Mouse (Mus musculus): ENCODE measurements around the gene Dguok.

Dguok gene

GRCm38 (mm10) chr6:83506258-83507167, at the start of gene Dguok:
Dguok (minus strand) TSS chr6:83506969.
- peak; percentile 94 for DNase-seq (ENCODE audit: inconsistent ontology term)

DNA sequence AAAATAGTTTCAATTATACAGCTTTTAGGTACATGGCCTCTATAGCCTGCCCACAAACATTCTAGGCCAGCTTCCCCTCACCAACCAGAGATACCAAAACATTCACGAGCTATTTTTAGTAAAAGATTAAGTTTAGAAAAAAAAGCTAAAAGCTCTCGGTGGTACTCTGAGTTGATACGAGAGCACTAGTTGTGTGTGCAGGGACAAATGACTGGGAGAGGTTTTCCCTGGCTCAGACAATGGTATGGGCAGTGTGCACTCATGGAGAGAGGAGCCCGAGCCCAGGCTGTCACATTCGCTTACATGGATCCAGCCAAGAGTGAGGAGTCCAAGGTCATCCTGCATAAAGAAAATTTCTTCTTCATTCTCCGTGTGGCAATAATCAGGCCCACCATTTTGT, 49.2 kb upstream of the Dguok start:
- no peak for DNase-seq (ENCODE audit: inconsistent ontology term)

DNA sequence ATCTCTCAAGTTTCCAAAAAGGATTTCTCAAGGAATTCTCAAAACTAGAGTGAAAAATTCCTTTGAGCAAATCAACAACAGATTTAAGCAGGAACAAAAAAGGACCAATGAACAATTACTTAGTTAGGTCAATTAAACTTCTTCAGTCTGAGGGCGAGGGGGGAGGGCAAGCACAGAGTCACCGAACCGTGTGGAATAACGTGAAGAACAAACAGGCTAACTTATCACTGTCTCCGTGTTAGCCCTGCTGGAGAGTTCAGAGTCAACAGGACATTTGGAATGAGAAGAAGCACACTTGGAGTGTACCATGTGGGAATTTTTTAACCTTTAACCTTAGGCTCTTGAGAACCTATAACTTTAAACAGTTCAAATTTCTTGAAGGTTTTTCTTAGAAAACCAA, 41.6 kb upstream of the Dguok start:
- DNase-seq (ENCODE audit: inconsistent ontology term): peak; percentile 55

- no peak for DNase-seq (ENCODE audit: inconsistent ontology term)
Measured at GRCm38 (mm10) chr6:83545778-83546177, 39.0 kb upstream of the Dguok start.

- peak; percentile 38 for DNase-seq (ENCODE audit: inconsistent ontology term)
Measured at GRCm38 (mm10) chr6:83541756-83542456, 35.1 kb upstream of the Dguok start.

- no peak for DNase-seq (ENCODE audit: inconsistent ontology term)
Measured at GRCm38 (mm10) chr6:83540017-83540416, 33.2 kb upstream of the Dguok start.

- no peak for DNase-seq (ENCODE audit: inconsistent ontology term)
Measured at GRCm38 (mm10) chr6:83536795-83537059, 30.0 kb upstream of the Dguok start.

- no peak for DNase-seq (ENCODE audit: inconsistent ontology term)
Measured at GRCm38 (mm10) chr6:83536028-83536794, 29.4 kb upstream of the Dguok start, which contains the start of gene Actg2. Actg2 (minus strand) TSS chr6:83536265.

DNA sequence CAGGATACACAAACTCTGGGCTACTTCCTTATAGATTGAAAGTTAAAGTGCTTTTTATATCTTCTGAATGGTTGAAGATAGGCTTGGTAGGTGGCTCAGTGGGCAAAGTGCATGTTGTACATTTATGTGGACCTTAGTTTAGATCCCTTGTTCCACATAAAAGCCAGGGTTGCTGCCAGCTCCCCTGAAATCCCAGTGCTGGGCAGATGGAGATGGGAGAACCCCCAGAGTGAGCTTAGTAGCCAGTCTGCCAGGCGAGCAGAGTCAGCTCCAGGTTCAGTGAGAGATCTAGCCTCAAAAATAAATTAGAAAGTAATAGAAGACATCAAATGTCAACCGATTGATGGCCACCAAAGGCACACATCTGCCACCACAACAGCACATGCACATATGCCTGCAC, 25.8 kb upstream of the Dguok start:
- no peak for DNase-seq (ENCODE audit: inconsistent ontology term)

- DNase-seq (ENCODE audit: inconsistent ontology term): no peak
Measured at GRCm38 (mm10) chr6:83523194-83523593, 16.4 kb upstream of the Dguok start.

GRCm38 (mm10) chr6:83521784-83522183, 15.0 kb upstream of the Dguok start:
- no peak for DNase-seq (ENCODE audit: inconsistent ontology term)

DNA sequence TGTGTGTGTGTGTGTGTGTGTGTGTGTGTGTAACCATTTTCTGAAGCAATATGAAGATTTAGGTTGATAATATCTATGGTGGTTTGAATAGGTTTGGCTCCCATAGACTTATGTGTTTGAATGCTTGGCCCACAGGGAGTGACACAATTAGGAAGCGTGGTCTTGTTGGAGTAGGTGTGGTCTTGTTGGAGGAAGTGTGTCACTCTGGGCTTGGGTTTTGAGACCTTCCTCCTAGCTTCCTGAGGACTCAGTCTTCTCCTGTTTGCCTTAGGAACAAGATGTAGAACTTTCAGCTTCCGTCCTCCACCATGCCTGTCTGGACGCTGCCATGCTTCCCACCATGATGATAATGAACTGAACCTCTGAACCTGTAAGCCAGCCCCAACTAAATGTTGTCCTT, 11.9 kb upstream of the Dguok start:
- no peak for DNase-seq (ENCODE audit: inconsistent ontology term)

- DNase-seq (ENCODE audit: inconsistent ontology term): no peak
Measured at GRCm38 (mm10) chr6:83515172-83515571, 8.4 kb upstream of the Dguok start.

GRCm38 (mm10) chr6:83512495-83512894, 5.7 kb upstream of the Dguok start:
- peak; percentile 31 for DNase-seq (ENCODE audit: inconsistent ontology term)

GRCm38 (mm10) chr6:83510210-83510609, 3.4 kb upstream of the Dguok start:
- no peak for DNase-seq (ENCODE audit: inconsistent ontology term)

GRCm38 (mm10) chr6:83509442-83509841, 2.7 kb upstream of the Dguok start:
- DNase-seq (ENCODE audit: inconsistent ontology term): peak; percentile 29

- no peak for DNase-seq (ENCODE audit: inconsistent ontology term)
Measured at GRCm38 (mm10) chr6:83507168-83507546, 388 bp upstream of the Dguok start.

DNA sequence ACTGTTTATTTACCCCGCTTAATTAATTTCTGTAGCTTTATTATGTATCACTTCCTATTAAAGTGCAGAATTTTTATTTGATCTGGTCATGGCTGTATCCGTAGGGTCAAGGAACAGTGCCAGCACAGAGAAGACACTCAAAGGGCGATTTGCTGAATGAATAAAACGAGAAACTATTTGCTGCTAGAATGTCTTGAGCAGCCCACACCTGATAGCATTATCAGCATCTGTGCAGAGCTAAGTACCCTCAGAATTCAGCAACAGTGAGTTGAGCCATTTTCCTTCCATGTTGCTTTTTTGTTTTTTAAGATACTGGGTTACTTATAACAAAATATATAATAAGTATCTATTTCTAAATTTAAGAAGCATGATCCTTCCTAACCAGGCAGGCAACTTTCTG, 1.2 kb downstream of the Dguok start:
- DNase-seq (ENCODE audit: inconsistent ontology term): no peak

DNA sequence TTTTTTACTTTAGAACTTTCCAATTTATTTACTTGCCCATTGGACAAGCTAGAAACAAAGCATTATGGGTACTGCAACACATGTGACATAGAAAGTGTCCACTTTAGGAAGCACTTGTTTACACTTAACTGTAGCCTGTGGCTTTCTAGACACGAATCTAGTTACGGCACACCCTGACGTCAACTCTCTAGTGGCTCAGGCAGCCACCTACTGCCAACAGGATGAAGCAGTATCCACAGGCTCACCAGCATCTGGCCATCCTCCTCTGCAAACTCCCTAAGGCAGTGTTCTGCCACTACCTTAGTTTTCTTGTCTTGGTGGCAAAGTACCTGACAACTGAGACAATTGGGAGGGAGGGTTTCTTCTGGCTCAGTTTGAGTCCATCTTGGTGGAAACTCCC, 3.4 kb downstream of the Dguok start:
- no peak for DNase-seq (ENCODE audit: inconsistent ontology term)

DNA sequence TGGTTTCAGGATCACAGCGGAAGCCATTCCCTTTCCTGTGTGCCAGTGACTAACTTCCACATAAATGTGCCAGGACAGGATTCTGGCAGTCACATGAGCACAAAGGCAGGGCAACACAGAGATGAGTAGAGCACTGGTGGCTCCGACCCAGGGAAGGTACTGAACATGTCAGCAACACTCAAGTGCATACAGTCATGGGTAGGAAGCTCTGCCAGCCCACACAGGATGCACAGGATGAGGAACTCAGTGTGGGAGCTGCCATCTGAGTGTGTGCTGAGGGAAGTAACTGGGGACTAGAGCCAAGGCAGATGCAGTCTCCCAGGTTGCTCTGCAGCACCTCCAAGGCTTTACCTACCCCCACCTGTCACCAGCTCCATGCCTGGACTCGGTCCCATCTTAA, 4.1 kb downstream of the Dguok start:
- no peak for DNase-seq (ENCODE audit: inconsistent ontology term)

DNA sequence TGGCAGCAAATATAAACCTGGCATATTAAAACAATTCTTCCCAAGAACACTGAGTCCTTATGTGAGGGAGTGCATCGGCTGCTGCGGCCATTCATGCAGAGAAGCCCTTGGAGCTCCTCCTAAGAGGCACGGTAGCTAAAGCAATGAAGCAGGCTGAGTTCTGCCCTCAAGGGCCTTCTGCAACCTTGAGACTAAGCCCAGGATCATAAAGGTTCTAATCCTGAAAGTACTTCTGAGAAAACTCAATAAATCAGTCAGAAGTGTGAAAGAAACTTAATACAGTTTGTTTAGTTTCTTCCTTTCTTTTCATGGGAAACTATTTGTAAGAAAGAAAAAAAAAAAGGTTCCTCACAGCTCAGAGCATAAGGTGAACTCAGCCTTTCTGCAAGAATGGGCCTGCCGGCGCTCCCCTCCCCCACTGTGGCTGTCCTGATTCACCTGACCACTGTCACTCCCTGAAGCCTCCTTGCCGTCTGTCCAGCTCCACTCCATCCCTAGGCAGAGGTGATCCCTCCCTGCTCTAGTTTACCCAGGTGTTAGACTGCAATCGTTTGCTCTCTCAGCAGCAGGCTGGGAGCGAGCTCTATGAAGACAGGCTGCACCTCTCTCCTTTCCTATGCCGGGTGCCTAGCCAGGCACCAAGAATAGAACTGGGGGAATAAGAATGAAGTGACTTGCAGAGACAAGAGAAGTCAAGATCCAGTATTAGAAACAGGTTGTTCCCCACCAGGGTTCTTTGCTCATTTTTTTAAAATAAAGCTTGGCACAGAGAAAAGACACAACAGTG, 5.1 kb downstream of the Dguok start:
- DNase-seq (ENCODE audit: inconsistent ontology term): no peak

DNA sequence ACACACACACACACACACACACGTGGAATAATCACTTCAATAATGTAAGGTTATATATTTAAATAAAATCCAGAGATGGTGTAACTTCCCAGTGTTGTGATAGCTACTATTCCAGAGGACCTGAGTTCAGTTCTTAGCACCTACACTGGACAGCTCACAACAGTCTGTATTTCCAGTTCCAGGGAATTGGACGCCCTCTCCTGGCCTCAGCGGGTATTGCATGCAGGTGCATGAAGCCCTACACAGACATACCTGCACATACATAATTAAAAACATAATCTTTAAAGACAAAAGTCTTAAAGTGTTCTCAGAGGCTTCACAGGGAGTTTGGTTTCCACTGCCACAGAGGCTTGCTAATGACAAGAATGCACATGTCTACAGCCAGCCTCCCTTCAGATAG, 6.3 kb downstream of the Dguok start:
- DNase-seq (ENCODE audit: inconsistent ontology term): no peak

All from Muller cell, postnatal 12 days (primary cell).